In the genomic region with DNA sequence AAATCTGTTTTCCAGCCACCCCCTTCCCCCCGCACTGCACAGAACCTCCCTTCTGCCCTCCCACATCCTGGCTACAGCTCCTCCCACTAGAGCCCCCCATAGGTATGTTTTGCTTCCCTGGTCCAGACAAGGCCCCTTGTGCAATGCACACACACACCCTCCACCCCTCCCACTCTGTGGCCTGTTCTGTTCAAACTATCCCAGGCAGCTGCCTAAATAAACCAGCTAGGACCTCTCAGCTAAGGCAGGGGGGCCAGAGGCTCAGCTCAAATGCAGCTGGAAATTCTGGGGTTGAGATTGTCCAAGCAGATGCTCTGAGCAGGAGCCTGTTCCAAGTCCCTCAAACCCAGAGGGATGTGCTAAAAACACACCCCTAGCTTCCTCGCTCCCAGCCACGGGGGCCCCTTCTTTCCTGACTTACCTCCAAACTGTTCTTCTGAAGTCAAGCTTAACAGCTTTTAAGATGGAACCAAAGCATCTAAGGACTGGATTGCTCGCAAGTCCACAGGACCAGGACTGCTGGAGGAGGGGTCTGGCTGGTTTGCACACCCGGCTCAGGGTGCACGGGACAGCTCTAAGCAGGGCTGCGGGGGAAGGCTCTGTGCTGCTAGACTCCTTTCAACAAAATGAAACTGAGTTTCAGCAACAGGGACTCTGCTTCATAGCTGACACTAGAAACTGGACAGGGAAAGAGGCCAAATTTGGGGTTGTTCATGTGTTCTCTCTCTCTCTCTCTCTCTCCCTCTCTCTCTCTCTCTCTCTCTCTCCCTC, we compare ENCODE assay signal across 9 mouse cellular contexts. TPM values are rescaled to one million over a fixed set of nuclear protein-coding genes. Genes with fewer than 3 reads are reported as not detected.
DNase-seq lines count a peak whose midpoint lies in the region; ATAC-seq and TF ChIP-seq lines count a peak whose summit lies in the region.
"Had no signal": no experiment of that assay in that cellular context is flagged by ENCODE, and none has a peak within 500 bp of the region (broad histone marks: within the 10 kb centered on the region; RNA-seq: fewer than 3 reads in every experiment).

No protein-coding gene starts in this region.

- DNase-seq in spleen, adult 2 months (ENCODE audit: low read depth in 1 of 2, low spot score in 2 of 2), result no peak
- DNase-seq in spleen, postnatal 10 days (ENCODE audit: low spot score in 2 of 2), result no peak
- peak; percentile 42 to 73 for DNase-seq in gastrocnemius, adult 8-10 months (ENCODE audit: low spot score in 2 of 2)
- DNase-seq in lung, postnatal 0 days (ENCODE audit: low spot score), result peak; percentile 56
- peak; percentile 53 for DNase-seq in thymus, postnatal 4 days
- DNase-seq in ovary, postnatal 10 days (ENCODE audit: low spot score), result no peak
- DNase-seq in right cerebral cortex, postnatal 4 days, result no peak

- H3K4me1 ChIP-seq in spleen, adult 2 months (ENCODE audit: control insufficient read depth, insufficient read depth, insufficient read length), result peaks cover 5% of the 10 kb centered on the region; the same call in 1 of the 2 replicates
- peaks cover 14% of the 10 kb centered on the region for H3K4me1 ChIP-seq in hindbrain, embryonic 15.5 days (replicated peaks)
- H3K4me1 ChIP-seq in lung, postnatal 0 days (ENCODE audit: insufficient read depth, low read depth, low read length), result peaks cover 5% of the 10 kb centered on the region; the same call in 1 of the 2 replicates

- no peak for TF ChIP-seq EP300 in lung, postnatal 0 days (IDR thresholded peaks at IDR 0.05)

- 0 out of 2 replicates have a peak overlapping the region, but pooled peaks have one; percentile 4 for H3K4me2 ChIP-seq in hindbrain, embryonic 15.5 days
- peak overlapping the region; percentile 37 for H3K4me2 ChIP-seq in lung, postnatal 0 days (replicated peaks; ENCODE audit: low read depth, low read length)

- no peaks in the 10 kb centered on the region for H3K36me3 ChIP-seq in spleen, adult 2 months (ENCODE audit: control insufficient read depth, insufficient read depth, low read length)
- H3K36me3 ChIP-seq in hindbrain, embryonic 15.5 days, result no peaks in the 10 kb centered on the region
- H3K36me3 ChIP-seq in lung, postnatal 0 days (ENCODE audit: insufficient read depth, low read length), result no peaks in the 10 kb centered on the region

- TF ChIP-seq POLR2A in spleen, adult 2 months (IDR thresholded peaks at IDR 0.05; ENCODE audit: low read depth, low read length), result no peak

- 0 out of 2 replicates have a peak overlapping the region, but pooled peaks have one; percentile 23 for H3K27ac ChIP-seq in spleen, adult 2 months (ENCODE audit: insufficient read depth, low read length)
- H3K27ac ChIP-seq in hindbrain, embryonic 15.5 days (replicated peaks), result peak overlapping the region; percentile 34; the same call in 1 of the 2 replicates
- peak overlapping the region; percentile 62 for H3K27ac ChIP-seq in lung, postnatal 0 days (ENCODE audit: low read length)
- H3K27ac ChIP-seq: macrophage had no signal

- no peaks in the 10 kb centered on the region for H3K27me3 ChIP-seq in spleen, adult 2 months (ENCODE audit: control insufficient read depth, insufficient read depth, low read length)
- no peaks in the 10 kb centered on the region for H3K27me3 ChIP-seq in hindbrain, embryonic 15.5 days
- no peaks in the 10 kb centered on the region for H3K27me3 ChIP-seq in lung, postnatal 0 days (replicated peaks; ENCODE audit: insufficient read depth, low read length)

- TF ChIP-seq CTCF in spleen, adult 2 months (IDR thresholded peaks at IDR 0.05; ENCODE audit: extremely low read depth, insufficient read depth, insufficient read length, insufficient replicate concordance), result no peak
- TF ChIP-seq CTCF in lung, postnatal 0 days (IDR thresholded peaks at IDR 0.05), result no peak

- WGBS in spleen, adult 2 months, result 44% methylated on average over 7 of the region's 7 CpGs
- 60% methylated on average over 7 of the region's 7 CpGs for WGBS in hindbrain, embryonic 15.5 days
- WGBS in lung, postnatal 0 days, result 17% methylated on average over 7 of the region's 7 CpGs

- ATAC-seq in hindbrain, embryonic 15.5 days (ENCODE audit: low FRiP score, low read depth), result no peak
- ATAC-seq in lung, postnatal 0 days, result peak; percentile 67

- H3K9me3 ChIP-seq in hindbrain, embryonic 15.5 days, result no peaks in the 10 kb centered on the region
- H3K9me3 ChIP-seq in lung, postnatal 0 days (ENCODE audit: low read length), result no peaks in the 10 kb centered on the region

- H3K4me3 ChIP-seq in spleen, adult 2 months (ENCODE audit: extremely low read depth, insufficient read depth, insufficient read length), result no peak overlapping the region
- no peak overlapping the region for H3K4me3 ChIP-seq in hindbrain, embryonic 15.5 days
- H3K4me3 ChIP-seq in lung, postnatal 0 days (ENCODE audit: low read depth, low read length), result 0 out of 2 replicates have a peak overlapping the region, but pooled peaks have one; percentile 1

- H3K9ac ChIP-seq in hindbrain, embryonic 15.5 days, result no peak overlapping the region
- H3K9ac ChIP-seq in lung, postnatal 0 days (replicated peaks; ENCODE audit: low read depth), result no peak overlapping the region

RNA-seq across cellular contexts. Expression of a gene that starts 40.1 kb away (rescaled TPM):
- polyA plus RNA-seq in spleen, adult 2 months (2012; rRNA removed), result 0.06 and 0.09 TPM in 2 replicates
- not detected for total RNA-seq in gastrocnemius, adult 8-10 months (2022)
- polyA plus RNA-seq in hindbrain, embryonic 15.5 days (2015; fragmentation: Nextera tagmentation; extraction: Ambion mirVana), result 0.38 and 0.58 TPM in 2 replicates
- 3.0 and 3.3 TPM in 2 replicates for polyA plus RNA-seq in lung, postnatal 0 days (2015; fragmentation: Nextera tagmentation; extraction: Ambion mirVana)
- polyA plus RNA-seq: macrophage had no signal

RNA-seq across cellular contexts. Expression of a gene that starts 45.4 kb away (rescaled TPM):
- 21.9 and 27.7 TPM in 2 replicates for polyA plus RNA-seq in spleen, adult 2 months (2012; rRNA removed)
- 10 to 100 TPM in 3 of 4 experiments, 1 to 10 TPM in 1; 9.8 to 15.7 (median 13.1) TPM for total RNA-seq in gastrocnemius, adult 8-10 months (2022)
- polyA plus RNA-seq in hindbrain, embryonic 15.5 days (2015; fragmentation: Nextera tagmentation; extraction: Ambion mirVana), result 37.1 and 44.2 TPM in 2 replicates
- 21.6 and 28.5 TPM in 2 replicates for polyA plus RNA-seq in lung, postnatal 0 days (2015; fragmentation: Nextera tagmentation; extraction: Ambion mirVana)
- polyA plus RNA-seq: macrophage had no signal

RNA-seq across cellular contexts. Expression of a gene that starts 45.4 kb away (rescaled TPM):
- 0.28 and 0.67 TPM in 2 replicates for polyA plus RNA-seq in spleen, adult 2 months (2012; rRNA removed)
- 1 to 10 TPM; 1.4 to 2.9 (median 1.8) TPM for total RNA-seq in gastrocnemius, adult 8-10 months (2022)
- 20.1 and 27.6 TPM in 2 replicates for polyA plus RNA-seq in hindbrain, embryonic 15.5 days (2015; fragmentation: Nextera tagmentation; extraction: Ambion mirVana)
- polyA plus RNA-seq in lung, postnatal 0 days (2015; fragmentation: Nextera tagmentation; extraction: Ambion mirVana), result not detected in 2 replicates
- polyA plus RNA-seq: macrophage had no signal

Comparison
In these comparisons a context has a peak if more than half of its experiments do, and no peak if none do; other contexts are left out.
1. DNase-seq: peak in gastrocnemius, adult 8-10 months (2 of 2), lung, postnatal 0 days (single experiment) and thymus, postnatal 4 days (single experiment); none in spleen, adult 2 months (0 of 2), spleen, postnatal 10 days (0 of 2), ovary, postnatal 10 days (single experiment) and right cerebral cortex, postnatal 4 days (single experiment).
2. RNA of a gene that starts 45.4 kb away (polyA plus RNA-seq): 20.1 to 27.6 TPM in hindbrain, embryonic 15.5 days; 0.28 to 0.67 TPM in spleen, adult 2 months and not detected in lung, postnatal 0 days; every median in the first group is over 10 times any median in the second.
3. Peak in every context shown above with its lines, with median percentiles within 50 percentile points of each other: H3K27ac ChIP-seq.